Mouse (Mus musculus): ENCODE results near the gene Gpr50. TPM values are rescaled to one million over a fixed set of nuclear protein-coding genes. Genes with fewer than 3 reads are reported as not detected.

Gpr50 gene
- total and polyA plus RNA-seq, 3 experiments = 0.11 TPM; not detected in 2

DNA sequence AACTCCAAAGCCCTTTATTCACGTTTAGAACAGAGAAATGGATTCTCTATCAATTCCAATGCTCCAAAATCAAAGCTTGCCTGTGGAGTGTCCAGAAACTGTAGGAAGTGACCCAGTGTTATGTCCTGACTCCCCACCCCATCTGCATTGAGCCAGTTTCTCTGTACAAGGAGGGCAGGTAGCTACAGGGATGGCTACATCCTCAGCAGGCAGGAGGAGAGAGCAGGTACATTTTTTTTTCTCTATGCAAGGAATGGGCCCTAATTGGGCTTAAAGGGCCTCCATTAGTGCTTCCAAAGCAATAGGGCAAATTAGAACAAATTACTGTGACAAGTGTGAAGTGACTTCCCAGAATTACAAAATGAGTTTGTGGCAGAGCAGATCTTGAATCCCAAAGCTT is 15.0 kb upstream of the Gpr50 start:
- TF ChIP-seq GATA2 (IDR thresholded peaks at IDR 0.05; ENCODE audit: borderline replicate concordance, low read depth, low read length) (no peak), POLR2AphosphoS5 (IDR thresholded peaks at IDR 0.05; ENCODE audit: insufficient replicate concordance, low read depth, low read length) (no peak), TAL1 (conservative IDR thresholded peaks at IDR 0.05; ENCODE audit: low read depth, low read length) (no peak), CTCF (IDR thresholded peaks at IDR 0.05; ENCODE audit: low read depth, low read length) (no peak), GATA1 (IDR thresholded peaks at IDR 0.05; ENCODE audit: borderline replicate concordance, low read length) (no peak)

GRCm38 (mm10) chrX:71648848-71649454 is 14.5 kb upstream of the Gpr50 start:
- DNase-seq (ENCODE audit: low spot score) = no peak
- no peaks in the 10 kb centered on the region for H3K36me3 ChIP-seq (replicated peaks)
- H3K4me1 ChIP-seq (ENCODE audit: insufficient read depth, low read depth, low read length) = no peaks in the 10 kb centered on the region
- no peaks in the 10 kb centered on the region for H3K9me3 ChIP-seq (replicated peaks)
- no peak for ATAC-seq (ENCODE audit: extremely low read depth, insufficient number of reproducible peaks, low FRiP score, poor library complexity, severe bottlenecking)
- TF ChIP-seq TAL1 (conservative IDR thresholded peaks at IDR 0.05; ENCODE audit: low read depth, low read length) = no peak
- TF ChIP-seq GATA1 (IDR thresholded peaks at IDR 0.05; ENCODE audit: borderline replicate concordance, low read length) = no peak
- TF ChIP-seq POLR2AphosphoS5 (IDR thresholded peaks at IDR 0.05; ENCODE audit: insufficient replicate concordance, low read depth, low read length) = no peak
- TF ChIP-seq GATA2 (IDR thresholded peaks at IDR 0.05; ENCODE audit: borderline replicate concordance, low read depth, low read length) = no peak
- TF ChIP-seq CTCF (IDR thresholded peaks at IDR 0.05; ENCODE audit: low read depth, low read length) = no peak
- no peak overlapping the region for H3K4me3 ChIP-seq (ENCODE audit: low read depth, low read length)
- no peaks in the 10 kb centered on the region; the same call in 1 of the 2 replicates for H3K27me3 ChIP-seq (ENCODE audit: insufficient read depth, low read length)

More for the DNA sequence above, 15.0 kb upstream of the Gpr50 start:
- Histone ChIP-seq H3K4me3 (ENCODE audit: low read depth, low read length) (no peak overlapping the region), H3K4me1 (ENCODE audit: insufficient read depth, low read depth, low read length) (no peaks in the 10 kb centered on the region), H3K9me3 (replicated peaks) (no peaks in the 10 kb centered on the region), H3K27me3 (ENCODE audit: insufficient read depth, low read length) (no peaks in the 10 kb centered on the region; the same call in 1 of the 2 replicates), H3K36me3 (replicated peaks) (no peaks in the 10 kb centered on the region)
- ATAC-seq (ENCODE audit: extremely low read depth, insufficient number of reproducible peaks, low FRiP score, poor library complexity, severe bottlenecking) = no peak
- no peak for DNase-seq (ENCODE audit: low spot score)

DNA sequence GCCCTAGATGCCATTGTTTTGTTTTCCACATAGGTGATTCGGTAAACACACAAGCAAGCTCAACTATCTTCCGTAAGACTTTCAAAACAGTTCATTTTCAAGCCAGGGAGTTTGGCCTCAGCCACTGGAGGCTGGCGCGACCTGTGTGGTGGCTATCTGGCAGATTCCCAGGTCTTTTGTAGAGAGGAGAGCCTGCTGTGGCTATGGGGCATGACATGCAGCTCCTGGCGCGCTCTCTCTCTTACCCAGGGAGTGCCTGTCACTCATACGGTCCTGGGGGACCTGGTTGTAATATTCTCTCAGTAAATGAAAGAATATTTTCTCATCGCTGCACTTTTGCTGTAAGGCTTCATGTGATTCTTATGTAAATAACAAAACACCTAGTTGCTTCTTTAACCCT is 13.5 kb upstream of the Gpr50 start:
- H3K27me3 ChIP-seq (ENCODE audit: insufficient read depth, low read length) = no peaks in the 10 kb centered on the region; the same call in 1 of the 2 replicates
- ATAC-seq (ENCODE audit: extremely low read depth, insufficient number of reproducible peaks, low FRiP score, poor library complexity, severe bottlenecking) = no peak

GRCm38 (mm10) chrX:71661794-71662193 is 1.7 kb upstream of the Gpr50 start:
- H3K4me3 ChIP-seq (ENCODE audit: low read depth, low read length) = no peak overlapping the region
- TF ChIP-seq POLR2AphosphoS5 (IDR thresholded peaks at IDR 0.05; ENCODE audit: insufficient replicate concordance, low read depth, low read length) (no peak), GATA1 (IDR thresholded peaks at IDR 0.05; ENCODE audit: borderline replicate concordance, low read length) (no peak), CTCF (IDR thresholded peaks at IDR 0.05; ENCODE audit: low read depth, low read length) (no peak), GATA2 (IDR thresholded peaks at IDR 0.05; ENCODE audit: borderline replicate concordance, low read depth, low read length) (no peak)
- no peaks in the 10 kb centered on the region for H3K36me3 ChIP-seq (replicated peaks)
- H3K4me1 ChIP-seq (ENCODE audit: insufficient read depth, low read depth, low read length) = no peaks in the 10 kb centered on the region
- no peaks in the 10 kb centered on the region for H3K27me3 ChIP-seq (ENCODE audit: insufficient read depth, low read length)
- ATAC-seq (ENCODE audit: extremely low read depth, insufficient number of reproducible peaks, low FRiP score, poor library complexity, severe bottlenecking) (no peak), DNase-seq (ENCODE audit: low spot score) (no peak)
- no peaks in the 10 kb centered on the region for H3K9me3 ChIP-seq (replicated peaks)

More for the DNA sequence above, 13.5 kb upstream of the Gpr50 start:
- H3K9me3 ChIP-seq (replicated peaks) = no peaks in the 10 kb centered on the region
- H3K36me3 ChIP-seq (replicated peaks) = no peaks in the 10 kb centered on the region
- no peak overlapping the region for H3K4me3 ChIP-seq (ENCODE audit: low read depth, low read length)
- DNase-seq (ENCODE audit: low spot score) = no peak
- TF ChIP-seq POLR2AphosphoS5 (IDR thresholded peaks at IDR 0.05; ENCODE audit: insufficient replicate concordance, low read depth, low read length) = no peak
- TF ChIP-seq TAL1 (conservative IDR thresholded peaks at IDR 0.05; ENCODE audit: low read depth, low read length) = no peak
- no peak for TF ChIP-seq GATA1 (IDR thresholded peaks at IDR 0.05; ENCODE audit: borderline replicate concordance, low read length)
- TF ChIP-seq CTCF (IDR thresholded peaks at IDR 0.05; ENCODE audit: low read depth, low read length) = no peak
- no peak for TF ChIP-seq GATA2 (IDR thresholded peaks at IDR 0.05; ENCODE audit: borderline replicate concordance, low read depth, low read length)
- H3K4me1 ChIP-seq (ENCODE audit: insufficient read depth, low read depth, low read length) = no peaks in the 10 kb centered on the region

- Histone ChIP-seq H3K4me3 (ENCODE audit: low read depth, low read length) (no peak overlapping the region), H3K9me3 (replicated peaks) (no peaks in the 10 kb centered on the region), H3K27me3 (ENCODE audit: insufficient read depth, low read length) (0 out of 2 replicates have a peak, but pooled peaks cover 2% of the 10 kb centered on the region), H3K4me1 (ENCODE audit: insufficient read depth, low read depth, low read length) (no peaks in the 10 kb centered on the region), H3K36me3 (replicated peaks) (no peaks in the 10 kb centered on the region)
- ATAC-seq (ENCODE audit: extremely low read depth, insufficient number of reproducible peaks, low FRiP score, poor library complexity, severe bottlenecking) (no peak), DNase-seq (ENCODE audit: low spot score) (no peak)
- TF ChIP-seq POLR2AphosphoS5 (IDR thresholded peaks at IDR 0.05; ENCODE audit: insufficient replicate concordance, low read depth, low read length) = no peak
- TF ChIP-seq TAL1 (conservative IDR thresholded peaks at IDR 0.05; ENCODE audit: low read depth, low read length) = no peak
- TF ChIP-seq GATA2 (IDR thresholded peaks at IDR 0.05; ENCODE audit: borderline replicate concordance, low read depth, low read length) = no peak
- TF ChIP-seq GATA1 (IDR thresholded peaks at IDR 0.05; ENCODE audit: borderline replicate concordance, low read length) = no peak
- no peak for TF ChIP-seq CTCF (IDR thresholded peaks at IDR 0.05; ENCODE audit: low read depth, low read length)
These were observed 612 bp downstream of the Gpr50 start for GRCm38 (mm10) chrX:71663871-71664687.

- 0 out of 2 replicates have a peak, but pooled peaks cover 2% of the 10 kb centered on the region for H3K27me3 ChIP-seq (ENCODE audit: insufficient read depth, low read length)
- H3K9me3 ChIP-seq (replicated peaks) = no peaks in the 10 kb centered on the region
- DNase-seq (ENCODE audit: low spot score) = no peak
- TF ChIP-seq POLR2AphosphoS5 (IDR thresholded peaks at IDR 0.05; ENCODE audit: insufficient replicate concordance, low read depth, low read length) (no peak), GATA2 (IDR thresholded peaks at IDR 0.05; ENCODE audit: borderline replicate concordance, low read depth, low read length) (no peak), TAL1 (conservative IDR thresholded peaks at IDR 0.05; ENCODE audit: low read depth, low read length) (no peak), CTCF (IDR thresholded peaks at IDR 0.05; ENCODE audit: low read depth, low read length) (no peak), GATA1 (IDR thresholded peaks at IDR 0.05; ENCODE audit: borderline replicate concordance, low read length) (no peak)
- no peak for ATAC-seq (ENCODE audit: extremely low read depth, insufficient number of reproducible peaks, low FRiP score, poor library complexity, severe bottlenecking)
- H3K4me3 ChIP-seq (ENCODE audit: low read depth, low read length) = no peak overlapping the region
- H3K36me3 ChIP-seq (replicated peaks) = no peaks in the 10 kb centered on the region
- H3K4me1 ChIP-seq (ENCODE audit: insufficient read depth, low read depth, low read length) = no peaks in the 10 kb centered on the region
These were observed 1.2 kb downstream of the Gpr50 start for GRCm38 (mm10) chrX:71664688-71665026.

Data from G1E (cell line).